Mouse (Mus musculus) heart, adult 2 months (tissue): ENCODE measurements around the gene Usp18. TPM values are rescaled to one million over a fixed set of nuclear protein-coding genes. Genes with fewer than 3 reads are reported as not detected.

Source experiments
- DNase-seq, 2 experiments: peaks; one replicate each; pipeline ENCODE4 v3.0.0; 2021
- H3K27ac ChIP-seq: fragments of 200-600 bp; 2 replicates; pipeline ENCODE4 v1.8.1; 2022
- H3K27me3 ChIP-seq: fragments of 200-500 bp; 2 replicates; pipeline ENCODE4 v1.6.1; 2012; ENCODE audit warnings: mild to moderate bottlenecking, low read length, inconsistent platforms, mixed read lengths; ENCODE audit not compliant: control insufficient read depth, insufficient read depth
- H3K36me3 ChIP-seq: fragments of 200-500 bp; 2 replicates; pipeline ENCODE4 v1.6.1; 2012; ENCODE audit warnings: low read length, inconsistent platforms; ENCODE audit not compliant: control insufficient read depth, insufficient read depth
- H3K4me1 ChIP-seq: fragments of 200-500 bp; 2 replicates; pipeline ENCODE4 v1.6.1; 2011; ENCODE audit warnings: low read length; ENCODE audit not compliant: control insufficient read depth, insufficient read depth
- H3K4me3 ChIP-seq: fragments of 200-600 bp; 2 replicates; pipeline ENCODE4 v1.8.1; 2022
- H3K79me2 ChIP-seq: fragments of 200-500 bp; replicated peaks from 2 replicates; pipeline ENCODE4 v1.6.1; 2012; ENCODE audit warnings: mild to moderate bottlenecking, inconsistent platforms, low read length, moderate library complexity, mixed read lengths; ENCODE audit not compliant: control insufficient read depth, insufficient read depth
- H3K9ac ChIP-seq: fragments of 200-500 bp; 2 replicates; pipeline ENCODE4 v1.6.1; 2012; ENCODE audit warnings: low read depth, mild to moderate bottlenecking, control low read depth, inconsistent platforms, low read length, mixed read lengths
- CTCF ChIP-seq: fragments of 200-600 bp; IDR thresholded peaks from 2 replicates; pipeline ENCODE4 v1.8.1; 2022; ENCODE audit warnings: antibody characterized with exemption, mild to moderate bottlenecking, moderate library complexity
- EP300 ChIP-seq: fragments of 200-500 bp; IDR thresholded peaks from 2 replicates; pipeline ENCODE4 v1.6.1; 2011; ENCODE audit warnings: low read depth, low read length, control low read depth; ENCODE audit not compliant: insufficient read depth
- POLR2A ChIP-seq: fragments of 200-500 bp; IDR thresholded peaks from 2 replicates; pipeline ENCODE4 v1.6.1; 2011; ENCODE audit warnings: mild to moderate bottlenecking, low read depth, low read length, control low read depth; ENCODE audit not compliant: insufficient read depth
- WGBS: fragments of 180-500 bp; shearing (Covaris S2); methylation state at CpG from one replicate; pipeline ENCODE4 v1.1.7; 2018; 5-methylcytosine and 5-hydroxymethylcytosine counted together
- intact Hi-C: fragments of 180-260 bp; cut with DNase I; formaldehyde crosslinking; loops from one replicate; pipeline ENCODE4 v1.15.1; 2025
- polyA plus RNA-seq: library from polyadenylated mRNA; depleted of rRNA; stranded (reverse); fragments of >200 nt; gene quantifications from 2 replicates; pipeline ENCODE4 v1.2.3, GENCODE M21; 2012
- total RNA-seq, 2 experiments: library from RNA; stranded (reverse); gene quantifications; 2 replicates each; pipeline ENCODE4 v1.2.3; 2021

Usp18 gene
- total and polyA plus RNA-seq, 3 experiments = 1.3 to 3.9 (median 1.5) TPM

DNA sequence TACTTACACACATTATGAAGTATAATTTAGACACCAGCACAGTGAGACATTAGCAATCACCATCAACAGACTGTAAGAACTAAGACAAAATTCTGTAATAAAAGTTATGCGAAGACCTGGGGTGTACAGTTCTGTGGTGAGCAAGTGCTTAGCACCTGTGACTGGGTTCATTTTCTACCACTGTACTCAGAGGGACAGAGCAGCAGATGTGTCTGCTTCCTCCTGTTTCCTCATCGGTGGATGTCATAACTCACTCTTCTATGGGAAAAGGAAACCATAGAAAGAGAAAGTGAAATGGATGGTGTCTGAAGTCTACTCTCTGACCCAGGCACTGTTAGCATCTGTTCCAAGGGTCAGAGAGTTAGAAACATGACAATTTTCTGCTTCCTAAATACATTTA is 19.0 kb upstream of the Usp18 start:
- Histone ChIP-seq H3K79me2 (no peaks in the 10 kb centered on the region), H3K9ac (no peak overlapping the region), H3K4me1 (no peaks in the 10 kb centered on the region; the same call in 1 of the 2 replicates), H3K27me3 (no peaks in the 10 kb centered on the region), H3K4me3 (no peak overlapping the region), H3K36me3 (peaks cover 7% of the 10 kb centered on the region; the same call in 1 of the 2 replicates), H3K27ac (no peak overlapping the region)
- intact Hi-C loops = no loop called here
- no peak for TF ChIP-seq POLR2A
- no peak for TF ChIP-seq CTCF
- no peak for TF ChIP-seq EP300
- DNase-seq = no peak
- 70% methylated on average over 2 of the region's 2 CpGs for WGBS

- H3K36me3 ChIP-seq = peaks cover 5% of the 10 kb centered on the region; the same call in 1 of the 2 replicates
- no peak overlapping the region for H3K4me3 ChIP-seq
- no peaks in the 10 kb centered on the region for H3K79me2 ChIP-seq
- H3K4me1 ChIP-seq = no peaks in the 10 kb centered on the region; the same call in 1 of the 2 replicates
- H3K27me3 ChIP-seq = no peaks in the 10 kb centered on the region
- intact Hi-C loops = no loop called here
- no peak overlapping the region for H3K27ac ChIP-seq
- no peak for DNase-seq
- 69% methylated on average over 8 of the region's 8 CpGs for WGBS
- H3K9ac ChIP-seq = no peak overlapping the region
- TF ChIP-seq CTCF (no peak), POLR2A (no peak)
These were observed 17.3 kb upstream of the Usp18 start for GRCm38 (mm10) chr6:121228421-121228820.

DNA sequence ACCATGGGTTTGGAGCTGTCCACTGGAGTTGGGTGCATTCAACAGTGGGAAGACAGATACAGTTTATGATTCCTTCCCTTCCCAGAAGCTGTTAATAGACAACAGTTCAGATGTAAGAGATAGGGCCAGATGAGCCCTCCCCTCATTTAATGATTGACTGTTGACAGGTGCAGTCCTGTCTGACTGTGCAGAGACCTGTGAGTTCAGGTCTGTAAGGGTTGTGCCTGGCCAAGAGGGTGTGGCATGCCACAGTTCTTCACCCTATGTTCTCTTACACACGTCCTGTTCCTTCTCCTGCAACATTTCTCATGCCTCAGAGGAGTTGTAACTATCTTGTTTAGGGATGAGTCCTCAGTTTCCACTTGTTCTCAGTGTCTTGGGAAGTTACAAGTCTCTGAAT is 13.1 kb upstream of the Usp18 start:
- H3K9ac ChIP-seq = no peak overlapping the region
- TF ChIP-seq EP300 (no peak), POLR2A (no peak), CTCF (no peak)
- H3K36me3 ChIP-seq = no peaks in the 10 kb centered on the region
- H3K27me3 ChIP-seq = no peaks in the 10 kb centered on the region
- WGBS = 54% methylated on average over 1 of the region's 1 CpGs
- DNase-seq = no peak
- H3K27ac ChIP-seq = no peak overlapping the region
- no peaks in the 10 kb centered on the region for H3K4me1 ChIP-seq
- intact Hi-C loops = no loop called here
- H3K4me3 ChIP-seq = no peak overlapping the region
- no peaks in the 10 kb centered on the region for H3K79me2 ChIP-seq

DNA sequence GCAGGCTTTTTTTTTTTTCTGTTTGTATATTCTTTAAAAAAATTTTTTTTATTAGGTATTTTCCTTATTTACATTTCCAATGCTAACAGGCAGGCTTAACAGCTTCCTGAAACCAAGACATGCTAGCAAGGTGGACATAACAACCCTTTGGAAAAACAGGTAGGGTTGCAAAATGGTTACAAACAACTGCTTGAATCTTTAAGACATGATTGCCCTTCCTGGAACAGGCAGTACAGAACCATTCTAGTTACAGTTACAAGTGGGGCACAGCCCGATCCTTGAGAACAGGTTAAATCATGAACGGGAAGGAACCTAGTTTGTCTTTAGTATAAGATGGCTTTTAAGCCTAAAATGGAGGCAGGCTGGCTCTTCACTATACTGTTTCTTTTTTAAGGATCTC is 9.3 kb upstream of the Usp18 start:
- TF ChIP-seq EP300 (no peak), CTCF (no peak), POLR2A (no peak)
- Histone ChIP-seq H3K27ac (no peak overlapping the region), H3K36me3 (no peaks in the 10 kb centered on the region), H3K27me3 (no peaks in the 10 kb centered on the region), H3K9ac (no peak overlapping the region), H3K4me1 (no peaks in the 10 kb centered on the region), H3K4me3 (no peak overlapping the region), H3K79me2 (no peaks in the 10 kb centered on the region)
- 93% methylated on average over 2 of the region's 2 CpGs for WGBS
- intact Hi-C loops = no loop called here
- no peak for DNase-seq

DNA sequence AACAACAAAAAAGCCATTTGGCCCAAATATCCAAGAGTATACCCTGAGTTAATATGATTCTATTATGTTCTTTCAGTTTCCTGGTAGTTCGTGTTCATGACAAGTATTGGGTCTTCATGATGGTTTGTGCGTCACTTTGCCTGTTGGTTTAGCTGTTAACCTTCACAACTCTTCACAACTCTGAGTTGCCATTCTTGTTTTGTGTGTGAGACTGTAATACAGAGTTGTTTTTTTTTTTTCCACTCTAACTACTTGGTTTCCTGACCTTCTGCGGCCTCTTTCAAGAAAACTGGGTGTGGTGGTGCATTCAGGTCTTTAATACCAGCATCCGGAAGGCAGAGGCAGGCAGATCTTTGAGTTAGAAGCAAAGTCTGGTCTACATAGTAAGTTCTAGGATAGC is 7.5 kb upstream of the Usp18 start:
- Histone ChIP-seq H3K79me2 (no peaks in the 10 kb centered on the region), H3K9ac (no peak overlapping the region), H3K4me3 (no peak overlapping the region), H3K4me1 (no peaks in the 10 kb centered on the region), H3K27me3 (no peaks in the 10 kb centered on the region), H3K27ac (no peak overlapping the region), H3K36me3 (no peaks in the 10 kb centered on the region)
- TF ChIP-seq EP300 = no peak
- TF ChIP-seq POLR2A = no peak
- TF ChIP-seq CTCF = no peak
- WGBS = 93% methylated on average over 4 of the region's 4 CpGs
- DNase-seq = no peak
- intact Hi-C loops = no loop called here

DNA sequence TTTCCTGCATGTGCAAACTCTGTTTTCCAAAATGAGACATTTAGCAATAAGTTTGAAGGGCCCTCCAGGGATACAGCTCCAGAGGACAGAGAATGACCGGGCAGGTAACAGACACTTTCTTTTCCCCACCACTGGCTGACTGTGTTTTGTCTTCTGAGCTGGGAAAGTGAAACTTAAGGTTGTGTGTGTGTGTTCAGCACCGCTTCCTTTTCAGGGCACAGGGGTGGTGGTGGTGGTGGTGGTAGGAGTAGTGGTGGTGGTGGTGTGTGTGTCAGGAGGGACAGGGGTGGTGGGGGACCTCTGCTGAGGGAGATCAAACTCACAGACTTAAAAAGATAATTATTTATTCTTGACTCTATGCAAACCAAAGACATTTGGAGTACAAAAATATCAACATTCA is 3.9 kb upstream of the Usp18 start:
- no peaks in the 10 kb centered on the region for H3K79me2 ChIP-seq
- no peaks in the 10 kb centered on the region for H3K27me3 ChIP-seq
- no peak overlapping the region for H3K4me3 ChIP-seq
- H3K27ac ChIP-seq = no peak overlapping the region
- 89% methylated on average over 2 of the region's 2 CpGs for WGBS
- H3K4me1 ChIP-seq = no peaks in the 10 kb centered on the region
- no peak for DNase-seq
- no peak overlapping the region for H3K9ac ChIP-seq
- TF ChIP-seq CTCF (no peak), POLR2A (no peak), EP300 (no peak)
- H3K36me3 ChIP-seq = no peaks in the 10 kb centered on the region
- intact Hi-C loops = no loop called here
